Mouse (Mus musculus): ENCODE data around the gene 1700001L19Rik.

DNA sequence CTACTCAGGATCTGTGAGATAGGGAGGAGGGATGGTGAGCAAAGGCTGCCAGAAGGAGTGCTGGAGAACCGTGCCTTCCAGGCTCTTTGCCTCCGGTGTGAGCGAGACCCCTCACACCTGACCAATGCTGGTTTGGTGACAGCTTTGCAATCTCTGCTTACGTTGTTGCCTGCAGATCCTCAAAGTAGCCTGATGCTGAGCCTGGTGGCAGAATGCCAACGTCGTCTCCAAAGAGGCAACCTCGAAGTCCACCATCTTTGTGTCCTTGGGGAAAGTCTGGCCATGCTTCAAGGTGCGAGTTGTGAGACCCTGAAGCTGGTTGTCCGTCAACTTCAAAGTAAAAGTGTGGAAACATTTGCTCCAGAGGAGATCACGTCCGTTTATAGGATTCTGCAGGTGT, 13.3 kb upstream of the 1700001L19Rik start:
- TF ChIP-seq GATA1 (IDR thresholded peaks at IDR 0.05; ENCODE audit: low read length) (no peak), TAL1 (IDR thresholded peaks at IDR 0.05; ENCODE audit: low read length) (no peak)

Measured in erythroblast, embryonic 14.5 days (primary cell).